Mouse (Mus musculus) hindlimb bud, embryonic 11.5 days (tissue): Measurements from ENCODE around the gene Sstr3.

Experiments
- DNase-seq: peaks from one replicate; pipeline ENCODE4 v3.0.0-alpha.2; 2012; ENCODE audit warnings: low read depth, low spot score; ENCODE audit errors: extremely low spot score

The Sstr3 gene

GRCm38 (mm10) chr15:78544561-78545001 lies at the start of gene Sstr3:
TSS of gene Sstr3 (minus strand) at chr15:78544685.
- no peak for DNase-seq

GRCm38 (mm10) chr15:78593896-78594425 lies 49.5 kb upstream of the Sstr3 start:
- no peak for DNase-seq

DNA sequence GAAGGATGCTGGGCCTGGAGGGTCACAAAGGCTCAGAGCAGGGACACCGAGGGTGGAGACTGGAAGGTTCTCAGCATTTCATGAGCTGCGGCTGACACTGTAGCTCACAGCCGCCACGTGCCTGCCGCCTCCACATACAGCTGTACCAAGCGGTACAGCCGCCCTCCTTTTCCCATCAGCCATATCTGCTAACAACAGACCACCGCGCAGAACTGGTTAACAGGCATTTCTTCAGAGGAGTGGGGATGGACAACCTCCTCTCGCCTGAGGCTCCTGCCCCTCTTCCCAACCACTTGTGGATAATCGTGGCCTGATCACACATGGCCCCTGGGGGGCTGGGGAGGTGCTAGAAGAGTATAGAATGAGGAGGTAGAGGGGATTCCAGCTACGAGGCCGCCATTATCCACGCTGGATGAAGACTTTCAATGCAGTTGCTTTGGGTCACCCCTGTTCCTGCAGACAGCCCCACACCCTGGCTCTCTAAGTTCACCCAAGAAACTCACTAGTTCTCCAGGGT lies 48.0 kb upstream of the Sstr3 start:
- no peak for DNase-seq

DNA sequence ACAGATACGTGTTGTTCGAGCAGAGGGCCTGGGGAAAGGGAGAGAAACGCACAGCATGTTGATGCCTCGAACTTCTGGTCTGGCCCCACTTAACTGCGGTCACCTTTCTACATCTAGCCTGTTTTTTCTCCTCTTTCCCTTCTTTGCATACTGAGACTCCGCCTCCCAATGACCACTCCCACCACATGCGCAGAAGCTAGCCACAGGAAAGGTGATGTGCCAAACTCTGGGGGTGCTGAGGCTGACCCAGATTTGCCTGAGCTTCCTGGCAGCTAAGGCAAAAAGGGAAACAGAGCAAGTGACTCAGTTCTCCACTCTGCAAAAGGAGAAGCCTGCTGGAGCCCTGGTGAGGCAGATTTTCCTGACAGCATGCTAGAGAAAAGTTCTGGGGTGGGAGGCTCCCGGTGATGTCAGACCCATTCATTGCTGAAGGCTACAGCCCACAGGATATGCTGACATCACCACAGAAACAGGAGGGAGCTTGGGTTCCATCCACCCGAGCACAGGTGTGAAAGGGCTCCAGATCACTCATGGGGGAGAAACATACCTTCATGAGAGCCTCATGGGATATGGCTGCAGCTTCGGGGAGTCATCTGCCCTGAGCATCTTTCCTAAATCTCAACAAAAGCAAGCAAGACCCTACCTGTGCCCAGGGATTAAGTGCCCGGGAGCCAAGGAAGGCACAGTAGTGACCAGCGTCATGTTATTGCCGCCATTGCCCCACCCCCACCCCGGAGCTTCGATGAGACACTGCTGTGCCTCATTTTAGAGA lies 47.4 kb upstream of the Sstr3 start:
- DNase-seq = no peak

DNA sequence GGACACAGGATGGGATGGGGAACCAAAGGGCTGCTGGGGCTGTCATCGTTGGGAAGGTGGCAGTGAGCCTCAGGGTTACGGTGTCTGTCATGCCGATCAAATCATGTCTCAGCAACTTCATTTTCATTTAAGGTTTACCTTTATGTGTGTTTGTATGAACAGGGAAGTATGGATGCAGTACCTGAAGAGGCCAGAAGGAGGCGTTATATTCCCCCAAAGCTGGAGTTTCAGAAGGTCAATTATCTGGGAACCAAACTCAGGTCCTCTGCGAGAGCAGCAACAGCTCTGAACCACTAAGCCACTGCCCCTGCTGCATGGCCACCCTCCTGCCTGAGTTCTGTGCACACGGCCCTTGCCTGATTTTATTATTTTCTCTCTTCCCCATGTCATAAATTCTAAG lies 46.3 kb upstream of the Sstr3 start:
- no peak for DNase-seq

DNA sequence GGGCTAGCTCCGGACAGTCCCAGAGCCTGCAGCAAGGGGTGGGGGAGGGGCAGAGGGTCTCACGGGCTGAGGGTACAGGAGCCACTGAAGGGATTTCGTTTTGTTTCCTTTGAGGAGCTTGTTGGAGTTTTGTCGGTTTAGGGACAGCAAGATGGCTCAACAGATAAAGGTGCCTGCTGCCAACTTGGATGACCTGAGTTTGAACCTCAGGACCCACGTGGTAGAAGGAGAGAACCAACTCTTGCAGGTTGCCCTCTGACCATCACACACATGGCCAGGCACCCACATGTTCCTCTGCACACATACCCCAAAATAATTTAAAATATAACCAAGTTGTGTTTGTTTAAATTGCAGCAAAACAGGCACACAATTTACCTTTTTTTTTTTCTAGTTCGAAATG lies 45.5 kb upstream of the Sstr3 start:
- no peak for DNase-seq

- no peak for DNase-seq
Observed at GRCm38 (mm10) chr15:78588900-78589299, 44.4 kb upstream of the Sstr3 start.

DNA sequence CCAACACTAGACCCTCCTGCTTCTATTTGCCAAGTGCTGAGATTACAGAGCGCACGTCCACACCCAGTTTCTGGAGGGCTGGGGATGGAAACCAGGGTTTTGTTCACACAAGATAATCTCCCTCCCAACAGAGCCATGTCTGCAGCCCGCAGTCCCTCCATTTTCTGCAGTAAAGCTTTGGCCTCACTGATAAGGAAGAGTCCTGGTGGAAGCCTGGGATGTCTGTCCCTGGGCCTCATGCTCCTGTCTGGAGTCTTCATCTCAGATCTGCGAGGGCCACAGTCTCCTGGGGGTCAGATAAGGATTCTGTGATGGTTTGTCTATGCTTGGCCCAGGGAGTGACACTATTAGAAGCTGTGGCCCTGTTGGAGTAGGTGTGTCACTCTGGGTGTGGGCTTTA lies 43.6 kb upstream of the Sstr3 start:
- DNase-seq = no peak

DNA sequence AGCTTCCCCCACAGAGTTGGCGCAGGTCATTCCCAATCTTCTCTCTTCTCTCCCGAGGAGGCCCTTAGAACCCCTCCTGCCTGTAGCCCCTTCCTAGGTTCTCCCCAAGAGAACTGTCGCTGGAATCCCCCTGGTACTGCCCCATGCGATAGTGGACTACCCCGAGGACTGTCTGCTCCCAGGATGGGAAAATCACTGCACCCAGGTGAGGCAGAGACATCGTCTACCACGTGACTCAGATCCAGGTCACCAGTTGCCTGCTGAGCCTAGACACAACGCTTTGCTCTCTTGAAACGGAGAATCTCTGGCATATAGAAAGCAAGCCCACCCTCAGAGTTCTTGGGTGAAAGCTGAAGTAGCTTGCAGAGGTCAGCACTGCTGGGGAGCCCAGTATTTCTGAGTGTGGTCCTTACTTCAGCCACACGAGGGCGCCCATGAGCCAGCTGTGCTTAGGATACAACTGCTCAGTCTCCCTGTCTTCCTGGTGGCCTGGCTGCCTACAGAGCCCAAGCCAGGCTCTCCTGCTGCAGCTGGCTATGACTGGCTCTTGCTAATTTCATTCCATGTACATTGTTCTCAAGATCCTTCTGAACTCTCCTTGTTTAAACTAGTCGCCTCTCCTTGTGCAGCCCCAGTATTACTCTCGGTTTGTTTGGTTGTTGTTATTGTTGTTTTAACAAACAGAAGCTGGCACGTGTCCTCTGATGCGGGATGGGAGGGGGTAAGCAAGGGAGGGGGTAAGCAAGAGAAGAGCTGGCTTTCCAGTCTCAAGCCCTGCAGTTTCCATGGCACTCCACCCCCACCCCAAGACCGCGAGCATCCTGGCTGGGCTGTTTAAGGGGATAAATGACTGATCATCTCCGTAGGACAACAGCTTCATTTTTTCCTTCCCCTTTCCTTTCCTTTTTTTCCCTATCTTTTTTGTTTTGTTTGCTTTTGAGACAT lies 42.8 kb upstream of the Sstr3 start:
- DNase-seq = peak; percentile 20

- DNase-seq = no peak
Observed at GRCm38 (mm10) chr15:78585404-78585803, 40.9 kb upstream of the Sstr3 start.

DNA sequence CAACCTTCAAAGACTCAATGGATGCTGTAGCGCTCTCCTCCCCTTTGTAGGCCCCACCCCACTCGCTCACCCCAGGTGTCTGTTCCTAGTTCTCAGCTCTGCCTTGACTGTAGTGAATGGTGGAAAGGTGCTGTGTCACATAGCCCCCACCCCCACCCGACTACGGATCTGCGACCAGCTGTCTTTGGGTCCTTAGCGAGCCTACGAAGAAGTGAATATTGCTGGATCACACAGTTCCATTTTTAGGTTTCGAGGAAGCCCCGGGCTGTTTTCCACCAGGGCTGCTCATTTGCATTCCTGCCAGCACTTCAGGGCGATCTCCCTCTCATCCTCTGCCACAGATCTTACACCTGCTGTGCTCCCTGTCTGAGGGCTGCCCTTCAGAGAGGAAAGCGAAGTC lies 38.9 kb upstream of the Sstr3 start:
- no peak for DNase-seq

- no peak for DNase-seq
Observed at GRCm38 (mm10) chr15:78576284-78576810, 31.9 kb upstream of the Sstr3 start.

- DNase-seq = no peak
Observed at GRCm38 (mm10) chr15:78572658-78573397, 28.3 kb upstream of the Sstr3 start, which contains the start of gene Rac2. TSS of gene Rac2 (minus strand) at chr15:78572783.

DNA sequence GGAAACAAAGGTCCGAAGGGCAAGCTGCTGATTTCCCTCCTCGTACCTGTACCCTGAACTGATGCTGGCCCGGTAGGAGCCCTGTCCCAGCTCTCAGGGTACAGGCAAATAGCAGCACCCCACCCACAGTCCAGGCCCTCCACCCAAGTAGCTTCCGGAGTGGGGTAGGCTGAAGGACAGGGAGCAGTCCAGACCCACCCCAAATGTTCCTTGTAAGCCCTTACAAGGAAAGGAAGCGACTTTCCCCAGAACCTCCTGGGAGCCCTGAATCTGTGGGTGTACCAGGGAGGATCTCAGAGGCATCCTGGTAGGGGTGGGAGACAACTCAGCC lies 27.8 kb upstream of the Sstr3 start:
- DNase-seq = no peak

DNA sequence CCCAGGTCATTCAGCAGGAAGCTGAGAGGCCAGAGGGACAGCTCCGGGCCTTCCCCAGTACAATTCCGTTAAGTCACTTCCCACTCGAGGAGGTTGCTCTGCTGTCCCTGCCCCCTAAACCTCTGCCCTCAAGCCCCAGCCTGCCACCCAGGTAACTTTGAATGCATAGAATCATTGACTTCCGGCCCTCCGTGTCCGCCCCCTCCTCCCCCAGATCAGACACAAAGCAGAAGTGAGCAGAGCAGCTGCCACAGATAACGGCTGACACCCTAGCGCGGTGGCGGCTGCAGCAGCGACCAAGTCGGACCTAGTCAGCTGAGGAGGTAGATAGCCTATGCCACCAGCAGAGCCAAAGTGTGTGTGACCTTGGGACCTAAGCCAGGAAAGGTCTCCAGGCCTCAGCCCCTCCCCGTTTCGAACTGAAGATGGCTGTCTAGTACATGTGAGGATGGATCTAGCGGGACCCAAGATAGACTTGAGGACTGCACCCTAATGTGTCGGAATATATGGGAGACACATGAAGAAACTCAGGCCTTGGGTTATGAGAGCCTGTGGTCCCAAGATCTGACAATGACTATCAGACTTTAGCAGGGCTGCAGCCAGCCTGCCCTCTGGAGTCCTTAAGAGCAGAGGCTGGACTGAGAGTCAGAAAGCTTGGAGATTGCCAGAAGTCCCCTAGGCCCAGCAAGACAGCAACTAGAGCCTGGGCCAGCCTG lies 27.2 kb upstream of the Sstr3 start:
- DNase-seq = no peak

GRCm38 (mm10) chr15:78570170-78570569 lies 25.7 kb upstream of the Sstr3 start:
- DNase-seq = no peak

GRCm38 (mm10) chr15:78567608-78568120 lies 23.2 kb upstream of the Sstr3 start:
- no peak for DNase-seq

GRCm38 (mm10) chr15:78564764-78565435 lies 20.4 kb upstream of the Sstr3 start:
- DNase-seq = no peak

- DNase-seq = no peak
Observed at GRCm38 (mm10) chr15:78563937-78564336, 19.5 kb upstream of the Sstr3 start.
